Mouse (Mus musculus) heart, embryonic 14.5 days (tissue): ENCODE results near the gene Ifit2. TPM values are rescaled to one million over a fixed set of nuclear protein-coding genes. Genes with fewer than 3 reads are reported as not detected.

Source experiments
- ATAC-seq: fragments of 200-750 bp; cut with Nextera tagmentation; 2 replicates; pipeline ENCODE4 v1.8.0; 2017; ENCODE audit warnings: low read depth, moderate TSS enrichment; ENCODE audit not compliant: insufficient number of reproducible peaks, insufficient read depth, low FRiP score
- H3K27ac ChIP-seq, 2 experiments: fragments of 200-500 bp in 1 of 2; fragments of 300-500 bp in 1 of 2; sonication (generic) in 1 of 2; replicated peaks in 1 of 2; 2 replicates each; pipeline ENCODE4 v1.5.1; 2012 to 2014; ENCODE audit warnings: low read depth in 2 of 2, low read length in 2 of 2, control low read depth in 1 of 2, mild to moderate bottlenecking in 1 of 2, mixed read lengths in 1 of 2; ENCODE audit not compliant: control insufficient read depth in 1 of 2, insufficient read depth in 1 of 2
- H3K27me3 ChIP-seq: fragments of 300-500 bp; sonication (generic); 2 replicates; pipeline ENCODE4 v1.6.1; 2014; ENCODE audit warnings: mild to moderate bottlenecking, low read length, control low read depth; ENCODE audit not compliant: control insufficient read depth, insufficient read depth
- H3K36me3 ChIP-seq: fragments of 300-500 bp; sonication (generic); 2 replicates; pipeline ENCODE4 v1.6.1; 2014; ENCODE audit warnings: mild to moderate bottlenecking, control low read depth, low read length, mixed read lengths; ENCODE audit not compliant: control insufficient read depth, insufficient read depth
- H3K4me1 ChIP-seq, 2 experiments: fragments of 200-500 bp in 1 of 2; fragments of 300-500 bp in 1 of 2; sonication (generic) in 1 of 2; 2 replicates each; pipeline ENCODE4 v1.6.1; 2012 to 2014; ENCODE audit warnings: low read length in 2 of 2, control low read depth in 1 of 2, mixed read lengths in 1 of 2; ENCODE audit not compliant: control insufficient read depth in 2 of 2, insufficient read depth in 2 of 2
- H3K4me2 ChIP-seq: fragments of 300-500 bp; sonication (generic); 2 replicates; pipeline ENCODE4 v1.6.1; 2014; ENCODE audit warnings: mild to moderate bottlenecking, low read length
- H3K4me3 ChIP-seq, 2 experiments: fragments of 200-500 bp in 1 of 2; fragments of 300-500 bp in 1 of 2; sonication (generic) in 1 of 2; 2 replicates each; pipeline ENCODE4 v1.5.1; 2012 to 2014; ENCODE audit warnings: low read length in 2 of 2, mild to moderate bottlenecking in 2 of 2, control low read depth in 1 of 2, low read depth in 1 of 2, moderate library complexity in 1 of 2; ENCODE audit not compliant: control insufficient read depth in 1 of 2, insufficient read depth in 1 of 2
- H3K9ac ChIP-seq: fragments of 300-500 bp; sonication (generic); 2 replicates; pipeline ENCODE4 v1.6.1; 2014; ENCODE audit warnings: mild to moderate bottlenecking, low read length
- H3K9me3 ChIP-seq: fragments of 300-500 bp; sonication (generic); 2 replicates; pipeline ENCODE4 v1.6.1; 2016; ENCODE audit warnings: low read length, control low read depth; ENCODE audit not compliant: control insufficient read depth
- WGBS: fragments of 180-500 bp; shearing (Covaris S2); extraction: QIAGEN DNeasy Blood & Tissue Kit; methylation state at CpG from one replicate; pipeline ENCODE4 v1.1.7; 2014; 5-methylcytosine and 5-hydroxymethylcytosine counted together
- polyA plus RNA-seq: library from polyadenylated mRNA; unstranded; fragments of >200 nt; fragmentation: Nextera tagmentation; extraction: Ambion mirVana; gene quantifications from 2 replicates; pipeline ENCODE4 v1.2.1, GENCODE M21; 2014

The Ifit2 gene
- polyA plus RNA-seq, 1 experiment from 2014 or later = 9.0 TPM

GRCm38 (mm10) chr19:34620871-34621270 lies 70.4 kb downstream of the Ifit2 start:
- H3K27me3 ChIP-seq = no peaks in the 10 kb centered on the region
- H3K4me2 ChIP-seq = no peak overlapping the region
- no peak overlapping the region for H3K9ac ChIP-seq
- H3K4me1 ChIP-seq = no peaks in the 10 kb centered on the region
- 86% methylated on average over 5 of the region's 5 CpGs for WGBS
- no peak overlapping the region for H3K27ac ChIP-seq
- H3K36me3 ChIP-seq = no peaks in the 10 kb centered on the region
- ATAC-seq = no peak
- no peak overlapping the region for H3K4me3 ChIP-seq
- no peaks in the 10 kb centered on the region for H3K9me3 ChIP-seq

DNA sequence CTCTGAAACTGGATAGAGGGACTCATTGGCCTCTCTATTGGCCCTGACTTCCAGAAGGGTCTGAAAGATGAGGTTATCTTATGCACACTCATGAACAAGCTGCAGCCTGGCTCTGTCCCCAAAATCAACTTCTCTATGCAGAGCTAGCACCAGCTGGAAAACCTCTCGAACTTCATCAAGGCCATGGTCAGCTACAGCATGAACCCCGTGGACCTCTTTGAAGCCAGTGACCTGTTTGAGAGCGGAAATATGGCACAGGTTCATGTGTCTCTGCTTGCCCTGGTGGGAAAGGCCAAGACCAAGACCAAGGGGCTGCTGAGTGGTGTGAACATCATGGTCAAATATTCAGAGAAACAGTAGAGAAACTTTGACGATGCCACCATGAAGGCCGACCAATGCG lies 73.3 kb downstream of the Ifit2 start:
- ATAC-seq = no peak
- Histone ChIP-seq H3K36me3 (no peaks in the 10 kb centered on the region), H3K27me3 (no peaks in the 10 kb centered on the region), H3K4me1 (no peaks in the 10 kb centered on the region), H3K27ac (no peak overlapping the region), H3K4me3 (no peak overlapping the region), H3K9me3 (no peaks in the 10 kb centered on the region), H3K4me2 (no peak overlapping the region), H3K9ac (no peak overlapping the region)
- 86% methylated on average over 6 of the region's 6 CpGs for WGBS

GRCm38 (mm10) chr19:34624663-34625062 lies 74.2 kb downstream of the Ifit2 start:
- Histone ChIP-seq H3K36me3 (no peaks in the 10 kb centered on the region), H3K9me3 (no peaks in the 10 kb centered on the region), H3K27ac (no peak overlapping the region), H3K4me1 (no peaks in the 10 kb centered on the region), H3K9ac (no peak overlapping the region), H3K27me3 (no peaks in the 10 kb centered on the region), H3K4me3 (no peak overlapping the region), H3K4me2 (no peak overlapping the region)
- ATAC-seq = no peak
- WGBS = 74% methylated on average over 4 of the region's 4 CpGs

Other genes starting within 250 kb of the Ifit2 start
- 4.1 and 4.2 TPM in 2 replicates for gene Ch25h, start 75.5 kb upstream of the Ifit2 start, polyA plus RNA-seq
- gene Lipa, start 23.2 kb upstream of the Ifit2 start, polyA plus RNA-seq = 37.0 and 37.9 TPM in 2 replicates
- 1.2 and 1.7 TPM in 2 replicates for gene Ifit3, start 32.8 kb downstream of the Ifit2 start, polyA plus RNA-seq
- 2.3 and 2.6 TPM in 2 replicates for gene Ifit1bl1, start 51.3 kb downstream of the Ifit2 start, polyA plus RNA-seq
- 0.30 and 0.54 TPM in 2 replicates for gene Ifit3b, start 57.3 kb downstream of the Ifit2 start, polyA plus RNA-seq
- 1.0 and 1.1 TPM in 2 replicates for gene Ifit1bl2, start 90.0 kb downstream of the Ifit2 start, polyA plus RNA-seq
- gene Ifit1, start 90.2 kb downstream of the Ifit2 start, polyA plus RNA-seq = 0.43 and 1.1 TPM in 2 replicates
- 19.7 and 20.2 TPM in 2 replicates for gene Slc16a12, start 196.6 kb downstream of the Ifit2 start, polyA plus RNA-seq